Mouse (Mus musculus): ENCODE measurements around the gene Zbtb33.

The Zbtb33 gene

DNA sequence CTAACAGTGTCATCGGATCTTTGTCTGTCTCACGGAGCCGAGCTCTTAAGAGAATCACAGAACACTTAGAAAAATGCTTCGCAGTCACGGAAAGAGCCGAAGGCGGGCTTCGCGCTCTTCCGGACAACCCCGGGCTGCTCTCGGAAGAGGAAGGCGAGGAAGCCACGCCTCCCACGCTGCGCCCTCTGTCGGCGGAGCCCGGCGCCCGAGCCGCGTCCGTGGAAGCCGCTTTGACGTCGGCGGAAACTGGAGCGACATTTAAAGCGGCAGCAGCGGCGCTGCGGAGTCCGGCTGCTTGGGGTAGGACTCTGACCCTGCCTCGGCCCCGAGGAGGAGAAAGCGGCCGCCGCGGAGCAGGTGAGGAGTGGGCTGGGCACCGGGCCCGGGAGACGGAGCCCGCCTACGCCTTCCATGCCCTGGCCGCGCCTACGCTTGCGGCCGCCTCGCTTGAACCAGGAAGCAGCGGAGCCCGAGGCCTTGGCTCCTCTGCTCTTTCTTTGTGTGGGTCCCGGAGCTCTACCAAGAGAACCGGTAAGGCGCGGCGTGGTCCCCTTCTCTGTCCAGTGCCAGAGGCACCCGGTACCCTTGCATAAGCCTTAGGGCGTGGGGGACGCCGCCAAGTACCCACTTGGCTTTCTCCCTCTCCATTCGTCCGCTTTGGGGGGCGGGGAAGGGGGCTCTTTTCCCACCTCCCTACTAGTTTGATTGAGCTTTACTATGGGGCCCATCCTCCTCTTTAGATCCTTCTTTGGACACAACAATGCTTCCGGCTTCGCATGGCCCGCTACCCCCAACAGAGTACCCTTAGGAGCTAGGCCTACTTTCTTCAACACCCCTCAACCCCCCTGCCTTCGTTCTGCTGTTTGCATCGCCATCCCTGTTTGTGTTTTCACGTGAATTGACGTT, at the start of gene Zbtb33:
Gene Zbtb33 (plus strand): TSS at position 242 of the 906 bp plus-strand sequence.
- DNase-seq = peak; percentile 86

- DNase-seq = no peak
Observed at GRCm38 (mm10) chrX:38159097-38159496, 30.5 kb upstream of the Zbtb33 start.

GRCm38 (mm10) chrX:38165315-38165714, 24.3 kb upstream of the Zbtb33 start:
- DNase-seq = no peak

DNA sequence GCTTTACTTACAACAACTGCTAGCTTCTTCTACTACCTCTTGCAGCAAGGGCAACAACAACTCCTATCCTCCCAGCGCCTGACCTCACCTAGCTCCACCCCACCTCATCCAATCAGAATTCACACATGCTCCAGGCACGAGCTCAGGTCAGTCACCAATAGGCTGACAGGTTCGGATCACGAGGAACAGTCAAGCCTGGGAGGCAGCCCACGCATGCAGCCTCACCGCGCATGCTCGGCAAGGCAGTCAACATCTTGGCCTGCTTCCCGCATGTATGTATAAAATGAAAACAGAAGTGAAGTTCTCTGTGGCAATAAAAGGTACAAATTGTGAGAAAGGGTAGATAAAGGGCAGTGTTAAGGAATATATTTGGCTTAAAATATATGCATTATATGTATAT, 23.5 kb upstream of the Zbtb33 start:
- no peak for DNase-seq

DNA sequence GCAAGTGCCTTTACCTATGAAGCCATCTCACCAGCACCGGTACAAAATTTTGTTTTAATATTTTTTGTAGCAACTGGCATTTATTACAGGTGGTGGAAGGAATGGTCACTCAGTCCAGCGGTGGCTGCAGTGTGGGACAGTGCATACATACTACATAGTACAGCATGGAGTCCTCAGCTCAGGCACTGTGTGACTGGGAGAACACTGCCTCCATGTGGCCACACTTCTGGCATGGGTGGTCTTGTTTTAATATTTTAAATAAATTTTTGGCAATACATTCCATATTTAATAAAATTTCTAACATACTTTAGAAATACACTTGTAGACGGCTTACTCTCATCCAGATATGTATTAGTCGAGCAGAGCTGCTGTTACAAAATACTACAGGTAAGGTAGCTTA, 23.0 kb upstream of the Zbtb33 start:
- DNase-seq = no peak

- peak; percentile 39 for DNase-seq
Observed at GRCm38 (mm10) chrX:38179891-38180310, 9.7 kb upstream of the Zbtb33 start.

GRCm38 (mm10) chrX:38180656-38181607, 8.7 kb upstream of the Zbtb33 start:
- peak; percentile 28 for DNase-seq

DNA sequence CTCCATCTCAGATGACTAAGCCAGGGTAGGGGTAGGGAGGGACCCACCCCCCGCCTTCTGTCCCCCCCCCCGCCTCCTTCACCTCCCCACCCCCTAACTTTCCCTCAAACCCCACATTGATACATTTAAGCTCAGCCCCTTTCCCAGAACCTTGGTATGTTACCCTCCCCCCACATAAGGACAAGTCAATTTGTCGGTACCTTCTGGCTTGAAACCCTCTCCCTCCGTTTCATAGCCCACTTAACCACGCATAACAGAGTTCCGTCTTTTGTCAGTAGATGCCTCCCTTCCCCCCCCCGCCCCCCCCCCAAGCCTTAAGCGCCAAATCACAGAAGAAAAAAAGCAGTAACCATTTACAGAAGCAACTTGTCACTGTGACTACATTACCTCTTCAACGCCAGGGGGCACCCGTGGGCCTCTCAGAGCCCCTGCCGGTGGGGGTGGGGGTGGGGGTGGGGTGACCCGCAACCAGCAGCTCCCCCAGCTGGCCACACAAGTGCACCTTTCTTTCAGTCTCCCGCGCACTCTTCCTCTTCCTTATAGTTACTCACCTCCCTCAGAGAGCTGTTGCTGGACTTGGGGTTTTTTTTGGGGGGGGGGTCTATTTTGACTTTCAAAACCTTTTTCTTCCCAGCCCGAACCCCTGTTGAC, 7.9 kb upstream of the Zbtb33 start:
- peak; percentile 27 for DNase-seq

- DNase-seq = no peak
Observed at GRCm38 (mm10) chrX:38185520-38185919, 4.1 kb upstream of the Zbtb33 start.

DNA sequence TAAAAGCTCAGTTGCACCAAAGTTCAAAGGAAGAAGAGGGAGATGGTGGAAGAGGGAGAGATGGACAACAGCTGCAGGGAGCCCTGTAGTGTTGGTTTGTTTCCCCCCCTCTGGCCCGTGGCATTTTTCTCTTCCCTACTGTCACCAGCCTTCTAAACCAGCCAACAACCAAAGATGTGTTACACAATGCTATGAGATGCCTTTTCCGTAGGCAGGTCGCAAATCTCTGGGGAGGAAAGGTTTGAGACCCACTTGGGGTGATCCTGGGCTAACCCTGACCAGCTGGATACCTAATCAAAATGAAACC, 818 bp downstream of the Zbtb33 start:
- DNase-seq = no peak

DNA sequence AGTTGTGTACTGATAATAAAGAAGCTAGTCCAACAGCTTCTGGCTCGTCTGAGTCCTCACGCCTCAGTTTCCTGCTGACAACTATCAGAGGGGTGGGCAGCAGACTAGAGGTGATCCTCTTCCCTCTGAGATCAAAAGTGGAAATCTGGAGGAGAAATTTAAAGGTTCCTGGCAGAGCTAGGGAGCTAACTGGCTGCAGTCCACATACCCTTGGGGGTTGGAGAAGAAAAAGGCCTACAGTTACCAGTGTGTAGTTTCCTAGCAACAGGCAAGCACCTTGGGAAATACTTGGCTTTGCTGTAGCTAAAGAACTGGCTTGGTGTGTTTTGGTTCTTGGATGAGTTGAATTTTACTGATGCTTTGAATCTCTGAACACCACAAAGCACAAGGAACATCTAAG, 12.2 kb downstream of the Zbtb33 start:
- no peak for DNase-seq

DNA sequence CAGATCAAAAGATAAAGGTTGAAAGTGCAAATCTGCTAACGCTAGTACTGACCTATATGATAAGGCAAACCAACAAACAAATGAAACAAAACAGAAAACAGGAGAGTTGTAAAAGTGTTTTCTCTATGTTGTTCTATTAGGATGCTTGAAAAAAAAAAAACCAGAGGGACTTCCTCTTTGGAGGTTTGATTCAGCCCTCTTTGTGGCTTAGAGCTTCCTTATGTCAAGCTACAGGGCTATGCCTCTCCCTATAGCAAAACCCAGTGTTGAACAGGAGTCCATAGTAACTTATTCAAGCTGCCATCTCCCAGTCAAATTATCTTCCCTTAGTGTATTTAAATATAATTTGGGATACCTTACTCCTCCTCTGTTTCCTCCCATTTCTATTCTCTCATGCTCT, 17.8 kb downstream of the Zbtb33 start:
- DNase-seq = no peak

GRCm38 (mm10) chrX:38216986-38217675, 27.5 kb downstream of the Zbtb33 start:
- no peak for DNase-seq

DNA sequence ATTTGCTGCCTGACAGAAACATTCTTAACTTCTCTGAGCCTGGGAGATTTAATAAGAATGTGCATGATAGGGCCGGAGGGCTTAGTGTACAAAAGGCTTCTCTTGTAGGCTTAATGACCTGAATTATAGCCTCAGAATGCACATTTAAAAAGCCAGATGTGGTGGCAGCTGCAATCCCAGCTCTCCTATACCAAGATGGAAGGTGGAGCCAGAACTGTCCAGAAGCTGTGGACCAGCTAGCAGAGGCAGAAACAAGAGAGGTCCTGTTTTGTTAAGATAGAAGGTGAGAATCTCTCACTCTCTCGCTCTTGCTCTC, 28.0 kb downstream of the Zbtb33 start:
- DNase-seq = no peak

GRCm38 (mm10) chrX:38222757-38223156, 33.2 kb downstream of the Zbtb33 start:
- no peak for DNase-seq

DNA sequence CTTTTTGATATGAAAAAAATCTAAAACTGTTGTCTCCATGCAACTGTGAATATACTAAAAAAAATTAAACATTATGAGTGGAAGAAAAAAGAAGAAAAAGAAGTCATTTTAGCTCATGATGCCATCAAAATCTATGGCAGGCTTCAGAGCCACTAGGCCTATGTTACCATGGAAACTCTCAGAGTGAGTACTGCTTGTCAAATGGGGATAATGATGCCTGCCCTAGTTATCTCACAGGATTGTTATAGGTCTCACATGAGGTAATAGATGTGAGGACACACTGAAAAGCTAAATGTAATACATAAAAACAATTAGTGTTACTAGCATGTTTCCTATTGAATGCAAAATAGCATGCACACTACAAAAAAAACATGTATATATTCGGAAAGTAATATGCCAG, 40.3 kb downstream of the Zbtb33 start:
- DNase-seq = no peak

DNA sequence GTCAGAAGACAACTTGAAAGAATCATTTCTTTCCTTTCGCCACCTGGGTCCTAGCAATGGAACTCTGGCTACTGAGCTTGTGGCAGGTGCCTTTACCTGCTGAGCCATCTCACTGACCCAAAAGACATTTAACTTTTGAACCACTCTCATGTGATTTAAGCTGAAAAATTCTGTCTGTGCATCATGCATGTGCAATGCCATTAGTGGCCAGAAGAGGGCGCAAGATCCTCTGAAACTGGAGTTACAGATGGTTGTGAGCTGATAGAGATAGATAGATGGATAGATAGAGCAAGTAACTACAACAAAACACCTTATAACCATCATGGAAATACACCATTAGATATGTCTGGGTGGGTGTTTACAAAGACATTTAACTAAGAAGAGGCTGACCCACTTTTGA, 48.1 kb downstream of the Zbtb33 start:
- no peak for DNase-seq

All from cerebellum, adult 11-12 months (tissue).